Mouse (Mus musculus) mouse embryonic stem cell (cell line): ENCODE results near the gene Pcdh9.

Experiments
- in situ Hi-C, 2 experiments: fragments of 300-500 bp; cut with MboI; formaldehyde crosslinking; loops; 1 replicate in 1 of 2; 3 replicates in 1 of 2; pipeline ENCODE4 v1.14.3; 2019 to 2020; ENCODE audit warnings: low sequenced_read_pairs in 2 of 2, low pct_unique_long_range_greater_than_20kb in 1 of 2, mixed read lengths in 1 of 2; ENCODE audit not compliant: unreplicated experiment in 1 of 2

Pcdh9 gene

GRCm38 (mm10) chr14:93827159-93827558 is 63.3 kb downstream of the Pcdh9 start:
- in situ Hi-C loops: no loop called here

GRCm38 (mm10) chr14:93826042-93826462 is 64.4 kb downstream of the Pcdh9 start:
- in situ Hi-C loops: no loop called here

- in situ Hi-C loops: no loop called here
Observed at GRCm38 (mm10) chr14:93818845-93819244, 71.6 kb downstream of the Pcdh9 start.

- in situ Hi-C loops: no loop called here
Observed at GRCm38 (mm10) chr14:93817591-93817990, 72.9 kb downstream of the Pcdh9 start.

- in situ Hi-C loops: no loop called here
Observed at GRCm38 (mm10) chr14:93794530-93794929, 95.9 kb downstream of the Pcdh9 start.

- in situ Hi-C loops: no loop called here
Observed at GRCm38 (mm10) chr14:93786234-93786633, 104.2 kb downstream of the Pcdh9 start.

- in situ Hi-C loops: no loop called here
Observed at GRCm38 (mm10) chr14:93785031-93785430, 105.4 kb downstream of the Pcdh9 start.

GRCm38 (mm10) chr14:93762855-93763254 is 127.6 kb downstream of the Pcdh9 start:
- in situ Hi-C loops: no loop called here

- in situ Hi-C loops: no loop called here
Observed at GRCm38 (mm10) chr14:93734077-93734673, 156.3 kb downstream of the Pcdh9 start.

- in situ Hi-C loops: no loop called here
Observed at GRCm38 (mm10) chr14:93725798-93726197, 164.7 kb downstream of the Pcdh9 start.

- in situ Hi-C loops: no loop called here
Observed at GRCm38 (mm10) chr14:93719208-93719607, 171.3 kb downstream of the Pcdh9 start.

- in situ Hi-C loops: no loop called here
Observed at GRCm38 (mm10) chr14:93713250-93713935, 177.1 kb downstream of the Pcdh9 start.

- in situ Hi-C loops: no loop called here
Observed at GRCm38 (mm10) chr14:93708651-93709050, 181.8 kb downstream of the Pcdh9 start.

- in situ Hi-C loops: no loop called here
Observed at GRCm38 (mm10) chr14:93701385-93702101, 188.9 kb downstream of the Pcdh9 start.

GRCm38 (mm10) chr14:93700916-93701315 is 189.6 kb downstream of the Pcdh9 start:
- in situ Hi-C loops: no loop called here

GRCm38 (mm10) chr14:93684641-93685040 is 205.8 kb downstream of the Pcdh9 start:
- in situ Hi-C loops: no loop called here

GRCm38 (mm10) chr14:93675273-93676068 is 215.0 kb downstream of the Pcdh9 start:
- in situ Hi-C loops: no loop called here

- in situ Hi-C loops: no loop called here
Observed at GRCm38 (mm10) chr14:93653986-93654757, 236.3 kb downstream of the Pcdh9 start.
